Mouse (Mus musculus): ENCODE results near the gene Pgm2.

DNA sequence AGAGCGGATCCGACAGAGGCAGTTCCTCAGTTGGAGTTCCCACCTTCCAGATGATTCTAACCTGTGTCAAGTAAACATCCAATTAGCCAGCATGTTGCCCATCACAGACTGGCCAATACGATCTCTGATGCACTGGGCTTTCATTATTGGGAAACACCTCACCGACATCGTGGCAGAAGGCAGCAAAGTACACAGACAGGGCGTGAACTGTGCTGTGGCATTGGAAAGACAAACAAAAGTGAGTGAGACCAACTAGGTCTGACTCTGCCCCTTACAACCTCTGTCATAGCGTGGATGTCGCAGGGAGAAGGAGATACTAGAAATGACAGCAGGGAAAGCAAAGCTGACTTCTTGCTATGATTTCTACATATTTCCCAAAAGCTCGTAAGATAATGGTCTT is 4.0 kb upstream of the Pgm2 start:
- TF ChIP-seq EP300 (IDR thresholded peaks at IDR 0.05; ENCODE audit: insufficient read depth, low read depth, low read length): no peak
- TF ChIP-seq POLR2A (IDR thresholded peaks at IDR 0.05; ENCODE audit: insufficient read depth, low read depth, low read length): no peak
- no peak for TF ChIP-seq CTCF (IDR thresholded peaks at IDR 0.05)
